In the genomic region with DNA sequence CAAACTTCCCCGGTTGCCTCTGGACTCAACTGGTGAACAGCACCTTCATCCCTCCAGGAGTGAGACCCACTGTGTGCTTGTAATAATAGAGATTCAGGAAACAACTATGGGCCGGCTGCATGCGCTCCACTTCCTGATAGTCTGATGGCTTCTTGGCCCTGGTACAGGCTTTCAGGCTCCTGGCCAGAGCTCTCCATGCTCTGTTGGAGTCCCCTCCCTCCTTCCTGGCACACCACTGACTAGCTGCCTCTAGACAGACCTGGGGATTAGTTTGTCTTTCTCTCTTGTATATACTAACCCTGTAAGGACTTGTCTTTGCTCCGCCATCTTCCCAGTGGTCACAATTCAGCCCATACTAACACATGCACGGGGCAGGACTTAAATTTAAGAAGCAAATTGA, we compare ENCODE assay signal across 11 mouse cellular contexts.
A peak's percentile ranks its signal among the peaks of the same experiment; 100 is the strongest.
DNase-seq lines count a peak whose midpoint lies in the region; ATAC-seq and TF ChIP-seq lines count a peak whose summit lies in the region.
"Had no signal": no experiment of that assay in that cellular context is flagged by ENCODE, and none has a peak within 500 bp of the region (broad histone marks: within the 10 kb centered on the region; RNA-seq: fewer than 3 reads in every experiment).

No protein-coding gene starts in this region.

- no peaks in the 10 kb centered on the region for H3K4me1 ChIP-seq in kidney, embryonic 15.5 days
- no peaks in the 10 kb centered on the region for H3K4me1 ChIP-seq in liver, postnatal 0 days (ENCODE audit: insufficient read depth)
- H3K4me1 ChIP-seq: liver, embryonic 12.5 days had no signal

- no peak overlapping the region for H3K27ac ChIP-seq in kidney, embryonic 15.5 days
- H3K27ac ChIP-seq in liver, postnatal 0 days (ENCODE audit: low read depth) = no peak overlapping the region
- H3K27ac ChIP-seq: liver, embryonic 12.5 days had no signal

- TF ChIP-seq CTCF in liver, postnatal 0 days (IDR thresholded peaks at IDR 0.05; ENCODE audit: low read depth) = no peak

- no peak overlapping the region for H3K9ac ChIP-seq in kidney, embryonic 15.5 days
- H3K9ac ChIP-seq in liver, postnatal 0 days (replicated peaks) = no peak overlapping the region
- H3K9ac ChIP-seq: liver, embryonic 12.5 days had no signal

- ATAC-seq in cerebellum, adult (ENCODE audit: insufficient number of reproducible peaks, low FRiP score, low TSS enrichment) = no peak
- ATAC-seq in kidney, embryonic 15.5 days (replicated peaks; ENCODE audit: low FRiP score) = no peak
- ATAC-seq in liver, postnatal 0 days = no peak
- ATAC-seq: liver, embryonic 12.5 days had no signal

- TF ChIP-seq EP300 in liver, postnatal 0 days (IDR thresholded peaks at IDR 0.05; ENCODE audit: low read depth) = no peak

- DNase-seq in cerebellum, postnatal 10 days = peak; percentile 76 to 85
- peak; percentile 28 for DNase-seq in kidney, adult 18-20 months
- DNase-seq in NIH3T3 (ENCODE audit: low read depth) = peak; percentile 48
- DNase-seq in heart, postnatal 36 days = peak; percentile 19 to 25
- no peak for DNase-seq in liver, postnatal 0 days
- DNase-seq in left cerebral cortex, adult 8-10 months (ENCODE audit: low spot score in 2 of 2) = no peak
- DNase-seq: B cell, adult 2 months; cerebellum, adult 11-12 months had no signal

- 65% methylated on average over 5 of the region's 5 CpGs for WGBS in kidney, embryonic 15.5 days
- WGBS in liver, postnatal 0 days (ENCODE audit: insufficient replicate concordance) = 74% methylated on average over 5 of the region's 5 CpGs

- no peaks in the 10 kb centered on the region for H3K9me3 ChIP-seq in kidney, embryonic 15.5 days (replicated peaks)
- no peaks in the 10 kb centered on the region for H3K9me3 ChIP-seq in liver, postnatal 0 days (ENCODE audit: low read length)
- H3K9me3 ChIP-seq: liver, embryonic 12.5 days had no signal

- H3K27me3 ChIP-seq in kidney, embryonic 15.5 days = no peaks in the 10 kb centered on the region
- H3K27me3 ChIP-seq in liver, postnatal 0 days (ENCODE audit: insufficient read depth, low read length) = no peaks in the 10 kb centered on the region
- H3K27me3 ChIP-seq: liver, embryonic 12.5 days had no signal

- no peaks in the 10 kb centered on the region for H3K36me3 ChIP-seq in kidney, embryonic 15.5 days
- no peaks in the 10 kb centered on the region for H3K36me3 ChIP-seq in liver, postnatal 0 days (replicated peaks; ENCODE audit: insufficient read depth, low read length)
- H3K36me3 ChIP-seq: liver, embryonic 12.5 days had no signal

- no peak overlapping the region for H3K4me2 ChIP-seq in kidney, embryonic 15.5 days
- no peak overlapping the region for H3K4me2 ChIP-seq in liver, postnatal 0 days (ENCODE audit: low read depth, low read length)
- H3K4me2 ChIP-seq: liver, embryonic 12.5 days had no signal

- no peak overlapping the region for H3K4me3 ChIP-seq in kidney, embryonic 15.5 days (replicated peaks)
- H3K4me3 ChIP-seq in liver, postnatal 0 days (ENCODE audit: low read depth, low read length) = no peak overlapping the region
- H3K4me3 ChIP-seq: liver, embryonic 12.5 days had no signal

- intact Hi-C loops in heart, postnatal 36 days (cut with DNase I) = no loop called here

Comparison
In these comparisons a context has a peak if more than half of its experiments do, and no peak if none do; other contexts are left out.
1. DNase-seq: peak in cerebellum, postnatal 10 days (2 of 2), kidney, adult 18-20 months (single experiment), NIH3T3 (single experiment) and heart, postnatal 36 days (2 of 2); none in liver, postnatal 0 days (single experiment) and left cerebral cortex, adult 8-10 months (0 of 2).